Mouse (Mus musculus) c-Kit-negative CD71-positive TER-119-positive erythroid progenitor cells, embryonic 14.5 days (primary cell): ENCODE data around the gene Lrba.

Experiments
- DNase-seq: peaks from one replicate; pipeline ENCODE4 v3.0.0-alpha.2; 2013; ENCODE audit warnings: low read depth, low spot score

Gene Lrba

DNA sequence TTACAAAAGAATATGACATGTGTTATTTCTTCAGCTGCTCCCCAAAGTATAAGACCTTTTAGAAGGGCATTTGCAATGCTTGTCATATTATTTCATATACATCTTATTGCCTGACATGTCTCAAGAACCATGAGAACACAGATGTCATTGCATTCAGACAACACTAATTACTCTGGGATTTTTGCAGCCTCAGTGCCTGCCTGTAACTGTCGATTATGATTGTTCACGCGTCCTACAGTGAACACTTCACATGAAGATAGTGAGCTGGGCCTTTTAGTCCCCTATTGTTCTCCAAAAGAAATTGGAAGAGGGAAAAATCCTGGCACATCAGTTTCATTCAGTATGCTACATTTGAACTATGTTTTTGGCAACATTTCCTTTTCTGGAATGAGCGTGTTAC lies 335.2 kb downstream of the Lrba start:
- no peak for DNase-seq

DNA sequence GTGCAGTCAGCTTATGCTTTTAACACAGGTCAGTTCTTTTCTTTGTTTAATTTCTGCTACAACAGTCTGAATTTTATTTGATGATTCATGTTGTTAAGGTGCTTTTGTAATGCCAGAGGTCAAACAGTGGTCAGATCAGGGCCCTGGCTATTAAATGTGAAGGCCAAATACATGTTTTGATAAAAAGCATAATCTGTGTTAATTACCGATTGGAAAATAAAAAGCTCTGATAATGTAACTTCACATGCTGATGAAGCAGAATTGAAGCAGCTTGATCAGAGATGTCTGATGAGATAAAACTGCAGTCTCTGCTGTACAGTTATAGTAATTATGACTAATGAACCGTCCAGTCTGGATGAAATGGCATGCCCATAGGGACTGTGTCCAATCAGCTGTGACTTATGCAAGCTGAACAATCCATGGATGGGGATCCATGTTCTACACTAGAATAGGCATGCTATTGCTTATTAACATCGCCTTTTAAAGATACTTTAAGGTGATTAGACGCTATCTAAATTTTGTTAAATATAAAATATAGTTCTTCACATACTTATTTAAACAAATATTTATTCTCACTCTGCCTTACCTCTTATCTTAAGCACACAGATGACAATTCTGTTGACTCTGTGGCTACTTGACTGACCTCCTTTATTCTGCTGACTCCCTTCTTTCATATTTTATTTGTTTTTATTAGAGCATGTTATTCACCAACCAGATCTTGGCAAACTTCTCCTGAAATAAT lies 336.0 kb downstream of the Lrba start:
- no peak for DNase-seq

DNA sequence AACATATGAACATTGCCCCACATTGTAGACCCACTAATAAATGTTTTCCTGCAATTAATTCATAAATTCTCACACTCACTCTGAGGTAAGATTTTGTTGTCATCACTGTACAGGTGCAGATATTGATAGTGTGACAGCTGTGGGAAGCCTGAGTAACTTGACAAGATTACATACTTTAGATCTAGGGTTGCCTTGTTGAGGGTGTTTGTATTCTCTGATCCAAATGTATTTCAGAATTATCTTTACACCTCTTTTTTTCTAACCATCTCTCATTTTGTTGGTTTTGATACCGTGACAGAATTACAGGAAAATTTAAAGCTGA lies 336.5 kb downstream of the Lrba start:
- DNase-seq = peak; percentile 4

DNA sequence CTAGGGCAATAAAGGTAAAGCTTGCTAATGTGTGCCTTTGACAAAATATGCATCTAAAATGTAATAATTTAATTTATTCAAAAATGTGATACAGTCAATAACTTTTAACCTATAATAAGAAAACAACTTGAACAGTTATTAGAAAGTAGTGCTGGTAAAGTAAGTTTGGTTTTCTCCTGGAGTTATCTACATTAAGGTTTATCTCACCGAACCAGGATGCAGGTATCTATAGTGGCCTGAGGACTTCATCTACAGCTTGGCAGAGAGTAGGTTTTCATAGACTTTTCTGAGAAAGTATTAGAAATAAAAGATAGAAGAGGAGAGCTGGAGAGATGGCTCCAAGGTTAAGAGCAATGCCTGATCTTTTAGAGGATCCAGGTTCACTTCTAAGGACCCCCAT lies 336.9 kb downstream of the Lrba start:
- peak; percentile 6 for DNase-seq

DNA sequence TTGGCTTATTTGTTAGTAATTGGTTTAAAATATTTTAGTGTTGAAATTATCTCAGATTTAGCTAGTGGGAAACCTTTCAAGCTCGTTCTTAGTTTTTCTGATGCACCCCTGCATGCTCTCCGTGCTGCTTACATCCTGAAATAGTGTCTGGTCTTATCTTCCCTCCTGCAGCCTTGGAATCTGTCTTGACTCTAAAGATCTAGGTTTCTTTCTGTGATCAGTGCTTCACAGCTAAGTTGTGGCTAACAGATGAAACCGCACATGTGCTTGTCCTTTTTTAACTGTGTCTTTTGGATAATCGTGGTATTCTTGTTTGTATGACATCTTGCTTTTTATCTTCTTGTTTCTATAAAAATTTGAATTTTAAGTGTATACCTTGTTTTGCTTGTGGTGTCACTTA lies 342.8 kb downstream of the Lrba start:
- DNase-seq = no peak

DNA sequence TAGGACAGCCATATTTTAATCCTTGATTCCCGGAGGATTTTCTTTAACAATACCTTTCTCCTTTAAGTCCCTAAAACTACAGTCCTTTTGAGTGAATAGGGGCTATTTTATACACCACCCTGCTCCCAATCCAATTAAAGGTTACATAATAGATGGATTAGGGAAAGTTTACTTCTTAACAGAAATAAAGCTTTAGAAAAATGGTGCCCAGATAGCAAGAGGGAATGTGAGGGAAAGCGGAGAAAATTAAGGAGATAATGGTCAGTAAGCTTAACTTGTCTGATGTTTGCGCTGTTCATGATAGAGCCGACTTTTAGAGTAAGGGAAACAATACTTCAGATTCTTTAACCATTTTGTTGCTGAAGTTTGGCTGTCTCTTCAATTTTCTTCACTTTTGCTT lies 347.0 kb downstream of the Lrba start:
- no peak for DNase-seq

DNA sequence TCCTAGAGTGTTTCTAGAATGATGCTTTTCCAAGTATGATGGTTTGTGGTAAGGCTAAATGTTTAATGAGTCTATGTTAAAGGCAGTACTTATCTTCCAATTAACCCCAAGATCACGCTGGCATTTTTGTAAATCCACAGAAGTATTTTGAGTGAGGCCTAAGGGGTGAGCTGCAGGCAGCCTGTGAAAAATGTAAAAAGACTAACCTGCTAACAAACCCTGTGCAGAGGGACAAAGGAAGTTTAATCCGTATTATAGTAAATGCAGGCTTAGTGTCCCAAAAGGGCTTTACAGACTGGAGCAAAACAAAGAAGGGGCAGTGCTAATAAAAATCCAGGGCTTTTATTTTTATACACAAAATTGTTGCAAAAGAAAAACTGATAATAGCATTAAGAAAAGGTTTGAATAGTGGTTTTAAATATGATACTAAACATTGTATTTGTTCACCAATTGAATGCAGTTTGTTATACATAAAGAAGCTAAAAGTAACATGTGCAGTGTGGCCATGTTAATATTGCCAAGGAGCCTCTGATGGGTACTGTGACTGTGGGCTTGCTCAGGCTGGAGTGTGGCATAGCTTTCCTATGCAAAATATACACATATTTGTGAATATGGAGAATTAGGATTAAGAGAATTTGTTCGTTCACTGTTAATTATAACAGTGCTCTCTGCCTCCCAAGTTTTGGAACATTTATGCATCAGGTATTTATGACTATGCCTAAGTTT lies 348.2 kb downstream of the Lrba start:
- DNase-seq = no peak

DNA sequence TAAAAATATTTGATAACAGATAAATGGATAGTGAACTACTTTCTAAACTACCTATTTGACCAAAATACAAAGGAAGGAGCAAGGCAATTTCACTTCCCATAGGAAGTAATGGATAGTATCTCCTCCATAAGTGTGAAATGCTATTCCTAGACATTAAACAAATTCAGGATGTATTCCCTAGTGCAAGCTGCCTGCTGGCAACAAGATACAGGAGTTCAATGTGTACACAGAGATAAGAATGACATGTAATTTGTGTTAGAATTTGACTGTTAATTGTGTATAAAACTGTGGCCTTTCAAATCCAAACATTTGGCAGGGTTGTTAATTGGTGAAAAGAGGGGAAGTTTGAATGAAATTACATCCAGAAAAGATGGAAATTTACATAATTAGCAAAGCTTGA lies 350.8 kb downstream of the Lrba start:
- DNase-seq = no peak

DNA sequence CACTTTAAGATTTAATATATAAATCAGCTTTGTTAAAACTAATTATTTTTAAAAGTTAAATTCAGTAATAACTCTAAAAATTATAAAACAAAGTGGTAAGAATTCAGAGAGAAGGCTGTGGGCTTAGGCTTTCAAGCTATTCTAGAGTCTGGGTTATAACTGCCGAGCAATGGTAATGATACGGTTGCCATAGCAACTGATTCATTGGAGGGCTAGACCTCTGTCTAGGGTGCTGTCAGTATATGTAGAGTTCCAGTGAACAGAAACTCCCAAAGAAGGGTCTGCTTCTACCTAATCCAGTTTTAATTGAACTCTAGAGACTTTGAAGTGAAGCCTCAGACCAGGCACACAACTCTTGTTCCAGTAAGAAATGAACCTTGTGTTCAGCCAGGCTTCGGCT lies 377.8 kb downstream of the Lrba start:
- DNase-seq = no peak

DNA sequence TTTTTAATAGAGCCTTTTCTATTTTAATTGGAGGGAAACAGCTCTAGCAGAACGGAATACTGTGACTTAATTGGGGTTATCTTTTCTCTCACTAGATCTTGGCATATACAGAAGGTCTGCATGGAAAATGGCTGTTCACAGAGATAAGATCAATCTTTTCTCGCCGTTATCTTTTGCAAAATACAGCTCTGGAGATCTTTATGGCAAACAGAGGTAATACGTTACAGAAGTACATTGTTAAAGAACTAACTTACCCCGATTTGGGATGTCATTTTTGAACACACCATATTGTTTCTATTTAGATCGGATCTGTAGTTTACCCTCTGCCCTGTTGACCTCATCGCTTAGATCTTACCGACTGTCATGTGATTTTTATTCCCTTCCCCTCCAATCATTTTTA lies 381.3 kb downstream of the Lrba start:
- DNase-seq = no peak

DNA sequence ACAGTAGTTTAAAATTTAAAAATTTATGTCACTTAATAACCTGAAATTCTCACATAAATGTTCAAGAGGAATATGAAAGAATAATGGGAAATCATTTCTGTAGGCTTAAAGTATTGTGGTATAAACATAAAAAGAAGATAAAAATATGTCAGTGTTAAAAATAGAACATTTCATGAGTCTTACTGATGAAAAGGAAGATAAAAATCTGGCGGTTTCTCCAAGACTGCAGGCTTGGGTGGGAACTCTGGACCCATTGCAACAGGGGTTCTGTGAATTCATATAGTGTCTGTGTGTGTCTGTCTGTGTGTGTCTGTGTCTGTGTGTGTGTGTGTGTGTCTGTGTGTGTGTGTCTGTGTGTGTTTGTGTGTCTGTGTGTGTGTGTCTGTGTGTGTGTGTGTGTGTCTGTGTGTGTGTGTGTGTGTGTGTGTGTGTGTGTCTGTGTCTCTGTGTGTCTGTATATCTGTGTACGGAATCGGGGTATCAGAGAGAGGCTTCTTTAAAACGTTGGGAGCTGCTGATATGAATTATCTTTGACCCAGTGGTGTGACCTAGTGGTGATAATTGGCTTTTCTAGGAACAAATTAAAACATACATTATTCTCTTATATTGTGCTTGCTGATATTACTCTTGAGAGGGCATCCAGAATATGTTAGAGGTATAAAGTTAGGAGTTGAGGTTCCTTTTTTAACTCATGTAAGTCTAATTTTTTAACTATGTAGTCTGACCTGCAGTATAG lies 402.7 kb downstream of the Lrba start:
- DNase-seq = no peak

DNA sequence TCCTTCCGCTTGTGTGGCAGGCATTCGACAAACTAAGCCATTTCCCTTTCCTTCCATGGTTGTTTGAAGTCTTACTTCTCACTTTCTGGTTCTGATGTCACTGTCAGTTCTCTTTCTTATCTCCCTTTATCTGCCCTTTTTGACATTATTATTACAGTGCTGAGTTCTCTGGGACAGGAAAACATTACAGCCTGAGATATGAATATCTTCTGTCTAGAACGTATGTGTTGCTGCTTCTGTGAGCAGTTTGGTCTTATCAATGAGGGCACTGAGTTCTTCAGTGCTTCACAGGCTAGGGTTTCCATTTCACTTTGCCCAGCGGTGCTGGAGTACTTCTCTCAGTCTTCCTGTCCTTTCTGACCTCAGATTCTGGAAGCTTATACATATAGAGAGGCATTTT lies 404.9 kb downstream of the Lrba start:
- no peak for DNase-seq

DNA sequence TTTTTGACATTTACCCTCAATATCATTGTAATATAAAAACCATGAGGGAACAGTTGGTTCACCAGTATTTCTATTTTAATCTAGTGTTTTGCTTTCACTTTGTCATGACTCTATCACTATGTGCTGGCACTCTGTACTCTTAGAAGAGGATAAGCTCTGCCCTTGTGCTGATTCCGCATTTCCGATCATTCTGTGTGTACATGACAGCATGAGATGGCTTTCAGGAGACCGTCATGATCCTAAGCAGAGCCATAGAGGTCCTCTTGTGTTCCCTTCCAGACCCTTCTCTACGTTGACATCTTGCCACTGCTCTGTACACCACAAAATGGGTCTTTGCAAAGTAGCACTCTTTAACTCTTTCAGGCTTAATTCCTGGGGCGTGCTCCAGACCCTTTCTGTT lies 411.0 kb downstream of the Lrba start:
- DNase-seq = no peak

DNA sequence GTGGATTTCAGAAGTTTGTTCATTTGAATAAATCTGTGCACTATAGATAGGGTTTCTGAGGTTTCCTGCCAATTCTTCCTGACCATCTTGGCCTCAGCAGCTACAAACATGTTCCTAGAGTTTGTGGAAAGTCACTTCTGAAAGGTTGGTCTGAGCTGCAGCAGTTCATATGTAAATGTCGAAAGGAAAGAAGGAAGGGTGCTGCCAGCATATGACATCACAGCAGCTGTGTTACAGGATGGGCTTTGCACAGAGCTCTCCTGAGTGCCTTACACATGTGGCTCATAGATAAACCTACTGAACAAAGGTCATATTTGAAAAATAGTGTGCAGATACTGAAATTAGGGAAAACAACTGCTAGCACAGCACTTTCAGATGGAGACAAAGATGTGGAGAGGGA lies 411.5 kb downstream of the Lrba start:
- no peak for DNase-seq

DNA sequence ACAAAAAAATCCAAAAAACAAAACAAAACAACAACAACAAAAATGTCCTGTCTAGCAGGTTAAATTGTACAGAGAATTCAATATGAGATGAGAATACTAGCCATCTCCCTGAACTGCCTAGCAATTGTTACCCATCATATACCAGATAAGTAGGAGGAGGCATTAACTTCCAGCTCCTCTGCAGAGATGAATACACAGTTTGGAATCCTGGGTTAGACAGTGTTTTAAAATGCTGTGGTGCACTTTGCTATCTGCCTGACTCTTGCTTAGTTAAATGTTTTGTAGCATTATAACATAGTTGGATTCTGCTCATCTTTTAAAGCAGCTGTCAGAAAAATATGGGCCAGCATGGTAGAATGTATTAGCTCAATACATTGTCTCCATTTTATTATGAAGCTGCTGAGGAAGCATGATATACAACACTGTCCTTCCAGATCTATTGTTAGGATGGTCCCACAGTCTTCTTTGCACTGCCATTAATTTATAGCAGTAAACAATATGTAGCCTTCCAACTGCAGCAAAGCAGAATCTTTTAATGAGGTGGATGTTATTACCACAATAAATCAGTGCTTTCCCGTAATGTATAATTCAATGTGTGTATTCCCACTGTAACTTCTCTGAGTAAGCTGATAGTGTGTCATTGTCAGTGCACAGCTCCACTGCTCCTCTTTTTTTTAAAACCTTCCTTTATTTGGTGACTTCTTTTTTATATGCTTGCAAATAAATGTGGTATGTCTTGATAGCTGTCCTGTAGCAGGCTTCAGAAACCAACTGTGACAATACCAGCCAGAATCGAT lies 414.3 kb downstream of the Lrba start:
- no peak for DNase-seq

DNA sequence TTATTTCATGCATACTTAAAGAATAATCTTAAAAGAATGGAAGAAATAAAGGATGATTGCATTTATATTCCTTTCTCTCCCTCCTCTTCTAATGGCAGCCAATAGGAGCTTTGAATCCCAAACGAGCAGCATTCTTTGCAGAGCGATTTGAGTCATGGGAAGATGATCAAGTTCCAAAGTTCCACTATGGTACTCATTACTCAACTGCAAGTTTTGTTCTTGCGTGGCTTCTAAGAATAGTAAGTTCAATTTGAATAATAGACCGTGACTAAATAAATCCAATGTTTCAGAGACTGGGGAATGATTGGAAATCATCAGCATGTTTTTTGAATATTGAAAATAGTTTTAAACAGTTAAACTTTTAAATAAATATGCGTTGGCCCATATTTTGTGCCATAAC lies 416.9 kb downstream of the Lrba start:
- DNase-seq = no peak

DNA sequence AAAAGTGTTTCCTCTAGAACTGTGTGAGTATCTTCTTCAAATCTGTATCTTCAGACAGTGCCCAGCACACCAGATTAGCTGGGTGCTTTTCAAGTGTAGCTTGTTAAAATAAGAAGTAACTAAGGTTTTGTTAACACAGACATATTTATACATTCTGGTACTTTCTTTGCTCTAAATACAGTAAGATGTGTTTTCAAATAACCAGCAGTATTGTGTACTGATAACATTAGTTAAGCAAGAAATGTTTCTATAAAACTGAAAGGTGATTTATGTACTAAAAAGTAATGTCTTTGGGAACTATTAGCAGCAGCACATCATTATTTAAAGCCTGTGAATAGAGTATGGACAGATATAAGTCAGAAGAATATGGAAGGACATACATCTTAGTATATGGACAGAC lies 417.3 kb downstream of the Lrba start:
- no peak for DNase-seq

DNA sequence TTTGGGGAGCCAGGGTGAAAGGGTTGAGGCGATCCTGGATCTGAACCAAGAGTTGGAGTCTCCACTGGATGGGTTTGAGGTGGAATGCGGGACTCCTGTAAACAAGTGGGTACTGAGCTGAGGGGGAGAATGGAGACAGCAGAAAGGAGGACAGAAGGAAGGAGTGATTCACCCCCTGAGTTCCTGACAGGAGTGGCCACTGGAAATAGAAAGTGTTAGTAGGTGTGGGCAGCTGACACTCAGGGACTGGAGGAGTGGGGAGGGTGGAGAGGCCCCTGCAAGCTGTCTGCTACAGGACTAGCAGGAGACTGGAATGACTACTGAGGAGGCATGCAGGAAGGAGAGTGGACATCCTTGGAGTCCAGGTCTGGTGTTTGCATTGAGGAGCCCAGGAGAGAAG lies 422.3 kb downstream of the Lrba start:
- no peak for DNase-seq

DNA sequence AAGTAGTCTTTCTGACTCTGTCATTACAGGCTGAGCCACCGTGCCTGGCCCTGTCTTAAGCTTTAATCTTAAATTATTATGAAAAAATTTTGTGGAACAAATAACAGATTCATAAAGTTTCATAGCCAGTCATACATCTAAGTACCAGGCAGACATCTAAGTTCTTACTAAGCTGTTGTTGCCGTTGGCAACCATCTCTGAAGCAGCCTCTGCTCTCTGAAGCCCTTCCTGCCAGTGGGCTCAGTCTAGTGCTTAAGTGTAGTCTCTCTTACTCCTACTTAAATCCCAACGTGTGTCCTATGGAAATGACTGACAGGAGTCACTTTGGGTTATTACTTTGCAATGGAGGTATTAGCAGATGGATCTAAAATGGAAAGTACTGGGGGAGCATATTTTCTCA lies 426.5 kb downstream of the Lrba start:
- DNase-seq = no peak

DNA sequence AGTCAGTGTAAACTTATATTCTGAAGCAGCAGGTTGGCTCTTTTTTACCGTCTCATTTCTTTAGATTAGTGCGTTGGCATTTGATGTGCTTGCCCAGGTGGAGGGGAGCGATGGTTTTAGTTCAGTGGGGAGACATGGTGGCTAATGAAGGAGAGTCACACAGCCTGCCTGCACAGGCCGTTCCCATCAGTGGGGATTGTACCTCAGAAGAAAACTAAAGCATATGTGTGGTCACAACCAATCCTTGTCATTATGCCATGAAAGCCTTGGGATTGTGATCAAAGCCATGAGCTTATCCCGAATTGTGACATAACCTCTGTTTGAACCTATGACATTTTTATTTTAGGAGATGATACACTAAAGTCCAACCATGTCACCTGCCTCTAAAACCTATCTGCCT lies 434.8 kb downstream of the Lrba start:
- no peak for DNase-seq

DNA sequence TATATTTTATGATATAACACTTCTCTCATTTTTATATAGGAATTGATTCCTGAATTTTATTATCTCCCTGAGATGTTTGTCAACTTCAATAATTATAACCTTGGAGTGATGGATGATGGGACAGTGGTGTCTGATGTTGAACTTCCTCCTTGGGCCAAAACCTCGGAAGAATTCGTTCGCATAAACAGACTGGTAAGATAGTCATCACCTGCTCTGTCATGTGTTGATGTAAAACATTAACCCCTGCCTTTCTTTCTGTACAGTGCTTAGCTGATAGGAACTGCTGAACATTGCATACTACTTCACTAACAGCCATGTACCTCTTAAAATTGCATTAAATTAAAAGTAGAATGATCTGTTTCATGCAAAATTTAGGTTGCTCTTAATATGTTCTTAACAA lies 439.9 kb downstream of the Lrba start:
- no peak for DNase-seq

DNA sequence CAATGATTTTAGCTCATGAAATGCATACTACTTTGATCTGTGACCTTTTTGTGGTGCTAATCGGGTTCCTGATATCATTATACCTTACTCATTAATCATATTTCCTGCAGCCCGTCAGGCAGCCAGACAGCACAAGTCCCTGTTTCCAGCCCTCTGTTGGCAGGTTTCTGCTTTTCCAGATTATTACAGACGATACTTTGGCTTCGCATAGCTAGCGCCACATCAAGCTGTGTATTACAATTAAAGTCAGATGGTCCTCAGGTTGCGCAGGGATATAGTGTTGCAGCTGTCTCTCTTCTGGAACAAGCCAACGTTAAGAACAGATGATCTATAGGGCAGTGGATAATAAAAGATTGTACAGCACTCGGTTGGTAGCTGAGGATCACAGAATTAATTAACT lies 443.7 kb downstream of the Lrba start:
- DNase-seq = no peak
